Mouse (Mus musculus): ENCODE results near the gene Gnptab.

Gene Gnptab

DNA sequence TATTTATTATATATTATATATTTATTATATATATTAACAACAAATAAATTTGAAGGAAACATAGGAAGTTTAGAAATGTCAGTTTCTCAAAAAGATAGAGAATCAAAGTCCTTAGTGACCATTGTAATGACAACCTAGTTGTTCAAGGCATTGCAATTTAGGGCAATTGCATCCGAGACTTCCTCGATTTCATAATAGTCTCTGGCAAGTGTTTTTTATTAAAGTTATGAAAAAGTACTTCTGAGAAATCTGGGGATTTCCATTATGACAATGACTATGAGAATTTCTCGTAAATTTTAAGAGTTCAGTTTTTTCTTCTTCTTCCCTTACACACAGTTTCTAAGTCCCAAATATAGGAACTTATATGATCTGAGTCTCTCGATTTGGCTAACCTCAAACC lies 6.5 kb upstream of the Gnptab start:
- in situ Hi-C loops (cut with MboI; ENCODE audit: unreplicated experiment in 2 of 2): loop anchor here in 1 of 2 experiments (25.0 kb wide), 1 partner anchor 840 kb away; no protein-coding TSS in a partner anchor

DNA sequence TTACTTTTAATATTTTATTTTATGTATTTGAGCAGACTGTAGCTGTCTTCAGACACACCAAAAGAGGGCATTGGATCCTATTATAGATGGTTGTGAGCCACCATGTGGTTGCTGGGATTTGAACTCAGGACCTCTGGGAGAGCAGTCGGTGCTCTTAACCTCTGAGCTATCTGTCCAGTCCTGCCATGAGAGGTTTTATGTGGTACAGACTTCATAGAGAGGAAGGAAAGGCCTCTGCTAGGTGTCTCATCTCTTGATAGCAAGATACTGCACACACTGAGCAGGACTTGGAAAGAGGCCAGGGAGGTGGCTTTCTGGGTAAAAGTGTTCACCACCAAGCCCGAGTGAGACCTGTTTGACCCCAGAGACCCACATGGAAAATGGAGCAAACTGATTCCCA lies 6.0 kb upstream of the Gnptab start:
- in situ Hi-C loops (cut with MboI; ENCODE audit: unreplicated experiment in 2 of 2): loop anchor here in 1 of 2 experiments (25.0 kb wide), 1 partner anchor 839 kb away; no protein-coding TSS in a partner anchor

DNA sequence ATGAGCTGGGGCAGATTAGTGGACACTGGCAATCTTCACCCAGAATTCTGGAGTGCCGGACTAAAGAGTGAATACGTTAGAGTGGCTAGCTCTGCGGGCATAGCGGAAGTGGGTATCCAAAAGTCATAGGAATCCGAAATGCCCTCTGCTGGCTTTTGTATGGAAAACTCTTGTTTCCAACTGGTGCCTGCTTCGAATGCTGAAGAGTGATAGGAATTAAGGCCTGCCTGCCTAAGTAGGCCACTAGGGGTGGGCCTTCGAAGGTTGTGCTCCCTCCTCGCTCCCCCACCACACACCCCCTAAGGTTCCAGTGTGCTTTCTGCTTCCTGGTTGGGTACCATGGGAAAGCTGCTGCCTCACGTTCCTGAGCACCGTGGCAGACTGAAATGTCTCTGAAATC lies 3.9 kb upstream of the Gnptab start:
- in situ Hi-C loops (cut with MboI; ENCODE audit: unreplicated experiment in 2 of 2): loop anchor here (5.0 to 25.0 kb wide), 9 partner anchors 52 to 1262 kb away; no protein-coding TSS in a partner anchor

DNA sequence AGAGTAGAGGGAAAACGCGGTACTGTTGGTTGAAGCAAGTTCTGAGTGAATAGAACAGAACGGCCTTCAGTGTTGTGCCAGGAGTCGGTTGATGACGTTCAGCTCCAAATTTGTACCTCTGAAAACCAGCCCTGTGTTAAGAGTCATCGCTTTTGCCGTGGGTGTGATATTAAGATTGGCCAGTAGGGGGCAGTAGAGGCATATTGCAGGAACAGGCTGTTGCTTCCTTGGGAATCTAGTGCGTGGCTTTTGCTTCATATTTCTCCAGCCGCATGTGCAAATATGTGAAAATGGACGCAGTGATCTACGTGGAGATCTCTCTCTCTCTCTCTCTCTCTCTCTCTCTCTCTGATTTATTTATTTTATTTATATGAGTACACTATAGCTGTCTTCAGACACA lies 2.2 kb upstream of the Gnptab start:
- in situ Hi-C loops (cut with MboI; ENCODE audit: unreplicated experiment in 2 of 2): loop anchor here (5.0 to 25.0 kb wide), 8 partner anchors 51 to 1261 kb away; no protein-coding TSS in a partner anchor

DNA sequence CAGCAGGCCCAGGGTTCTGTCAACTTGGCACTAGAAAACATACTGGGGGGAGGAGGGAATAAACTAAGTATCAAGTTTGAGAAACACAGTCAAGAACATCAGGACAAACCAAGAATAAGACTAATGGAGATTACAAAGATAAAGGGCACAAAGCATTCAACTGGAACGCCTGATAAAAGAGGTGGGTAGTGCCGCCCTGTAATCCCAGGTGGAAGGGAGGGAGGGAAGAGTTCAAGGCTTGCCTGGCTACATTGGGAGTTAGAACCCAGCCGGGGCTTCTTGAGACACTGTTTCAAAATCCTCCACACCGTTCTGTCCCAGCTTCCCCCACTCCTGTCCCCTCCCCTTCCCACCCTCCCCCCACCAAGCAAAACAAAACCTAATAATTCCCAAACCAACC lies 1.3 kb upstream of the Gnptab start:
- in situ Hi-C loops (cut with MboI; ENCODE audit: unreplicated experiment in 2 of 2): loop anchor here (5.0 to 25.0 kb wide), 8 partner anchors 50 to 1260 kb away; no protein-coding TSS in a partner anchor

DNA sequence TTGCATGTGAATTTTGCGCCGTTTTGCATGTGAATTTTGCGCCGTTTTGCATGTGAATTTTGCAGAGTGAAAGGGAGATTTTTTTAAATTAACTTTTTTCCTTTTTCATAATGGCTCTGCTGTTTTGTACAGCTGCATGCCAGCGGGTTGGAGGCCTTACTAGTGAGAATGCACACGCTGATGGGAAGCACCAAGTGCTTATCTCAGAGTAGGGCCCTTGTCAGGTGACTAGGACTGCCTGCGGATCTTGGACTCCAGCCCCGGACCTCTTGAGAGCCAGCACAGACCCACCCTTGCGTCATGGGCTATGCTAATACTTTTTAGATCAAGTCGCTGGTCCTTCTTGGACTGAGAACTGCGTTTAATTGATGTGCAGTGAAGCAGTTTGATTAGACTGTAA lies 1.1 kb downstream of the Gnptab start:
- in situ Hi-C loops (cut with MboI; ENCODE audit: unreplicated experiment in 2 of 2): loop anchor here (5.0 to 25.0 kb wide), 5 partner anchors 47 to 1257 kb away; no protein-coding TSS in a partner anchor

DNA sequence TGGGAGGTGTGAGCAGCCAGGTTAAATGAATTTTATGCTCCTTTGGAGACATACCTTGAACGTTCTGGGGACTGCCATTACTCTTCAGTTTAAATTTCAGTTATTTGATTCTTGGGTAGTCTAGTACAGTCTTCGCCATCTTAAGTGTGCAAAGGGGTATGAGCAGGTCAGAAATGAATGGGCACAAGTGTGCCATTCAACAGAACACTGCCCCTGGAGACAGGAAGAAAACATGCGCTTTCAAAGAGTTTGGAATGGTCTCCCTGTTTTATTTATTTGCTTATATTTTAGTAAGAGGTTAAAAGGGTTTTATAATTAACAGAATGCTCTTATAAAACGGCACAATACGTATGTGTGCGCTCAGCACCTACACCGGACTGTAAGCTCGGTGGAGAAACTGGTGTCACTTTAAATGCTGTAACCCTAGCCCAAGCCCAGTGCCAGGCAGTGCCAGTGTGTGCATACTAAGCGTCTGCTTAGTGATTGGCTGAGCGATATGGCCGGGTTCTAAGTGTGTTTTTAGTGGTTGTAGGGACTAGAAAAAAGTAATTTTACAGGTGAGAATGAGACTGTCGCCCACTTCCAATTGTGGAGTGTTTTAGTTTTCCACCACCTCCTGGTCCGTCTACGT lies 1.6 kb downstream of the Gnptab start:
- in situ Hi-C loops (cut with MboI; ENCODE audit: unreplicated experiment in 2 of 2): loop anchor here (5.0 to 25.0 kb wide), 5 partner anchors 47 to 1257 kb away; no protein-coding TSS in a partner anchor

DNA sequence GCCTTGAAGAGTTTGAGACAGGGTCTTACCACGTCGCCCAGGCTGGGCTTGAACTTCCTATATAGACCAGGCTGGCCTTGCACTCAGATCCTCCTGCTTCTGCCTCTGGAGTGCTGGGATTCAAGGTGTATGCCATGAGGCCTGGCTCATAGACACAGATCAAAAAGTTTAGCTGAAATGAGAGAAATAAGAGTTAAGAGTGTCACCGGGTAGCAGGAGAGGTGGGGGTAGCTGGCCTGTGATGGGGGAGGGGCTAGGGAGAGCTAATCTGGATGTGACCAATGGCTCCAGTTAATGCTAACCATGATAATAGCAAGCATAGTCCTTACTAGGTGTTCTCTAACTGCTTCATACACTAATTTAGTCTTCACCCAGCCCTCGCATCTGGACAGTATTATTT lies 2.4 kb downstream of the Gnptab start:
- in situ Hi-C loops (cut with MboI; ENCODE audit: unreplicated experiment in 2 of 2): loop anchor here (5.0 to 25.0 kb wide), 5 partner anchors 46 to 1256 kb away; no protein-coding TSS in a partner anchor

DNA sequence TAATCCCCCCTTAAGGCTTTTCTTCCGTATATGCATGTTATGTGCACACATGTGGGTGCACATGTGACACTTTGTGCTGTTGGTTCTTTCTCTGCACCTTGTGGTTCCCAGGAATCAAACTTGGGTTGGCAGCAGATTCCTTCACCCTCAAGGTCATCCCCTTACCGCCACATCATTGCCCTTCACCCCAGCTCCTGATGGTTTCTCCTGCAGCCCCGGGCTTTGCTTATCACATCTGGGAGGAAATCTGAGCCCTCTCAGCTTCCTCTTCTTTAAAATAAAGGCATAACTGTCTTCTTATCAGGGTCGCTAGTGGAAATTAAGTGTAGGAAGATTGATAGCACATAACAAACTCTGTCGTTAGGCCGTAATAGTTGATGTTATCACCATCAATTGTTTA lies 3.1 kb downstream of the Gnptab start:
- in situ Hi-C loops (cut with MboI; ENCODE audit: unreplicated experiment in 2 of 2): loop anchor here (5.0 to 25.0 kb wide), 5 partner anchors 45 to 1255 kb away; no protein-coding TSS in a partner anchor

DNA sequence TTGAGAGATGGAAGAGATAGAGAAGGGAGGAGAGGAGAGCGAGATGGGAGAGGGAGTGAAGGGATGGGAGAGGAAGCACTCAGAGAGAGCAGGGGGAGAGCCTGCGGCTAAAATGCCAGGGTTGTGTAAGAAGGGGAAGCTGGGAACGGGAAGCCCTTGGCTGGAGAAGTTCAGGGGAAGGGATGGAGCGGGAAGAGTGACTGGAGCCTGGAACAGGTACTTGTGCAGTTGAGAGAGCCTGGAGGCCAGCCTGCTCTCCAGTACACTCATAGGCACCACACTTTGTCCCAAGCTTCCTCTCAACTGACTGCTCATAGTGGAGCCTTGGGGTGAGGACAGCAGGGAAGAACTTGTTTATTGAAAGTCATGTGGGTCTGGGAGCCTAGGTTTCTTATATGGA lies 4.5 kb downstream of the Gnptab start:
- in situ Hi-C loops (cut with MboI; ENCODE audit: unreplicated experiment in 2 of 2): loop anchor here (5.0 to 25.0 kb wide), 5 partner anchors 44 to 1254 kb away; no protein-coding TSS in a partner anchor

DNA sequence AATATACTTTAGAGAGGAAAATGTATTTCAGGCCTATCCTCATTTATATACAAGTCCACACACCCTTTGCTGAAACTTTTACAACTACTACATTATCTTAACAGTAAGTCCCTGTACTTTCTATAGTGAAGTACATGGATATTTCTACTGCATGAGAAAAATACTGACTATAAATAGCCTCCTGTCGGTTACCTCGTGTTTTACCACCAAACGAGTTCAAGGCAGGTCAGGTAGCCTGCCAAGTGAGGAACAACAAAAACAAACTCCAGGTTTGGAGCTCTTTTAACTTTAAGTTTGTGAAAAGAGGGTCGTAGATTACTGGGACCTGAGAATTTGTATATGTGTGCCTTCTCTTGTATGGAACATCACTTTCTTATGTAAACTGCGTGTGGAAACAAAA lies 5.1 kb downstream of the Gnptab start:
- in situ Hi-C loops (cut with MboI; ENCODE audit: unreplicated experiment in 2 of 2): loop anchor here (5.0 to 25.0 kb wide), 5 partner anchors 43 to 1253 kb away; no protein-coding TSS in a partner anchor

DNA sequence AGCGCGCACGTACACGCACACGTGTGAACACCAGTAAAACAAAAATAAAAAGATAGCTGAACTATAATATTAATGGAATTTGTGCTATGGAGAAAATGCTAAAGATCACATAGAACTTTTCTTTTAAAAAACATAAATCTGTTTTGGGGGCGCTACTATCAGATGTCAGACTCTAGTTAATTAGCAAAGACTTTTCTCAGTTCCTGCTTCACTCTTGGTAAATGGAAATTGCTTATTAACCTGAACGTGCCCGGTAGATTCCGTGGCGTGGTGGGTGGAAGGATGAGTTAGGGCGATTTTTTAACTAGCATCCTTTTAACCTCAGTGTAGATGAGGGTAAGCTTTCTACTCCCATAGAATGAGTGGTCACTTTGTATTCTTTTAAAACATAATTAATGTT lies 6.4 kb downstream of the Gnptab start:
- in situ Hi-C loops (cut with MboI; ENCODE audit: unreplicated experiment in 2 of 2): loop anchor here (25.0 kb wide), 3 partner anchors 423 to 1252 kb away; no protein-coding TSS in a partner anchor

DNA sequence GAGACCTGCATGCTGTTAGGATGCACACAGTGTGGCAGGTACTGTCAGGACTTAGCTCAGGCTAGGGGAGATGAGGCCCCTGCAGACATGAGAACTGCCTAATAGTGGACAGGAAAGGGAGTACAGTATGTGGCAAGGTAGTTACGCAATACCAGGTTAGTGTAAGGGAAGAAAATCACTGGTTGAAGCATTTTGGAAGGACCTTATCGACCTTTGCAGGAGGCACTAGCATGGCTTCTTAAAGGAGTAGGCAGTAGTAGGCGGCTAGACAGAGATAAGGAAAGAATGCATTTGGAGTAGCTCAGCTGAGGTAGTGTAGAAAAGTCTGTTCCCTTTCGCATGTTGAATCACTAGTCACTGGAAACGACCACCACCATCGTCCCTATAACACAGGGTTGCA lies 6.8 kb downstream of the Gnptab start:
- in situ Hi-C loops (cut with MboI; ENCODE audit: unreplicated experiment in 2 of 2): loop anchor here (25.0 kb wide), 3 partner anchors 423 to 1252 kb away; no protein-coding TSS in a partner anchor

DNA sequence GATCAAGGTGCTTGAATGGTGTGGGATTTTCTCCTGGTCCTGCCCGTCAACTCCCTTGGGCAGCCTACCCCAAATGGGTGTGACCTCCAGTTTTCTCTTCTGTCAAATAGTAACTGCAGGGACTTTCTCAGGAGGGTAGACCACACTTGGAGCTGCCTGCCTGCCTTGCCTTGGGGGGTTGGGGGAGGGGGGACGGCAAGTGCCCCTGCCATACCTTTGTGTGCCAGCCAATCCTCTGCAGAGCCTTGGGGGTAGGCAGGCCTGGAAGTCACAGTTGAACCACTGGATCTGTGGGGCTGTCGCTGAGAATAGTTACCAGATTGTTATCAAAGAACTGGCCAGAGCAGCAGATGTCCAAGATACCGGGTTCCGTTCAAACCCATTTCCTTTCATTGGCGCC lies 7.3 kb downstream of the Gnptab start:
- in situ Hi-C loops (cut with MboI; ENCODE audit: unreplicated experiment in 2 of 2): loop anchor here (25.0 kb wide), 3 partner anchors 424 to 1251 kb away; no protein-coding TSS in a partner anchor

DNA sequence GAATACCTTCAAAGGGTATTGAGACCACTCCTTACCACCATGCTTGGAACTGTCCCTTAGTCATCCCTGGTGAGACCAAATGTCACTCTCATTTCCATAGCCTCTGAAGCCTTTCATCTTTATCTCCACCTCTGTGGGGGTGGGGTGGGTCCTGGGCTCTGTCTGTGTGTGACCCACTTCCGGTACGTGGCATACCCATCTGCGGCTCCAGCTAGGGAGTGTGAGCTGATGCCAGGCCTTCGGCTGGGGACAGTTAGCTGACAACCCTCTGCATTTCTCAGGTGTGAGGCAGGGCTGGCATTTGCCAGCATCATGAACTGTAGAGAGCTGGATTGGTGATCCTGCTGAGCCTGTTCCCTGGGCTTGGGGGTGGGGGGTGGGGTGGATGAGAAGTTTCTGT lies 10.6 kb downstream of the Gnptab start:
- in situ Hi-C loops (cut with MboI; ENCODE audit: unreplicated experiment in 2 of 2): loop anchor here (25.0 kb wide), 3 partner anchors 427 to 1248 kb away; no protein-coding TSS in a partner anchor

DNA sequence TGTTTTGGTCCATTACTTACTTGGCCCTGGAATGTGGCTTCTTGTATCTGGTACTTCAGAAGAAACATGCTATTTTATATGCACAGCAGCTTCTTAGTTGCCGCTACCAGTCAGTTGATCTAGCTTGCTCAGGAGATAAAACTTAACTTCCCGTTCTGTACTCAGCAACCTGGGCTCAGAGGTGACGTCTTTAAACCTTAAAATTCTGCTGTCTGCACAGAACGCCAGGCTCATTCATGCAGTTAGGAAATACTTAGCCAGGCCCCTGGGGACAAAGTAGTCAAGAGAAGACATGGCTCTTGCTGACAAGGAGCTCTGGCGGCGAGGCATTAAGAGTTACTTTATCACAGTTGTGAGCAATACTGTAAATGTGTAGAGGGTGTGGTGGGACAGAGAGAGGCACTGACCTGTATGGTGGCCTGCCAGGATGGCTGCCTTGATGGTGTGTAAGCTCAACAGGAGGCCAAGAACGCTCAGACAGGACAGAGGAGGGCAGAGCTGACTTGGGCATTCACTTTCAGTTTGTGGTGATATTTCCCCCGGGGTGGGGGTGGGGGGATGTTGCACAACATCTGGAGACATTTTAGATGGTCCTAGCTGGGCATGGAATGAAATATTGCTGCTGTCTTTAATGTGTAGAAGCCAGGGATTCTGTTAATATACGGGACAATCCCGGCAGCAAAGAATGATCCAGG lies 11.3 kb downstream of the Gnptab start:
- in situ Hi-C loops (cut with MboI; ENCODE audit: unreplicated experiment in 2 of 2): loop anchor here (25.0 kb wide), 3 partner anchors 428 to 1247 kb away; no protein-coding TSS in a partner anchor

DNA sequence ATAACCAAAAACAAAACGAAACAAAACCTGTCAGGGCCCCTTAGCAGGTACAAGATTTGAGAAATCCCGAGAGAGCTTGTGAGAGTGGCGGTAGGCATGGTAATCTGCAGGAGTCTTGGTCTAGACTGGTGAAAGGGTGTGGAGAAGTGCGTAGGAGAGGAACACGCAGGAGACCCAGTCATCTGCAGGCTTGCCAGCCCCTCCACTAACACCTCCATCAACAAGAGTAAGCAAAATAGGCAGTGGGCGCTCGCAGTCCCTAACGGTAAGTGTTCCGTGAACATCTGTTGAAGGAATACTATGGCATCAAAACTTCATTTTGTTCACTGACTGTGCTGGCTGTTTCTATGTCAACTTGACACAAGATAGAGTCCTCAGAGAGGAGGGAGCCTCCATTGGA lies 12.6 kb downstream of the Gnptab start:
- in situ Hi-C loops (cut with MboI; ENCODE audit: unreplicated experiment in 2 of 2): loop anchor here (25.0 kb wide), 3 partner anchors 429 to 1246 kb away; no protein-coding TSS in a partner anchor

DNA sequence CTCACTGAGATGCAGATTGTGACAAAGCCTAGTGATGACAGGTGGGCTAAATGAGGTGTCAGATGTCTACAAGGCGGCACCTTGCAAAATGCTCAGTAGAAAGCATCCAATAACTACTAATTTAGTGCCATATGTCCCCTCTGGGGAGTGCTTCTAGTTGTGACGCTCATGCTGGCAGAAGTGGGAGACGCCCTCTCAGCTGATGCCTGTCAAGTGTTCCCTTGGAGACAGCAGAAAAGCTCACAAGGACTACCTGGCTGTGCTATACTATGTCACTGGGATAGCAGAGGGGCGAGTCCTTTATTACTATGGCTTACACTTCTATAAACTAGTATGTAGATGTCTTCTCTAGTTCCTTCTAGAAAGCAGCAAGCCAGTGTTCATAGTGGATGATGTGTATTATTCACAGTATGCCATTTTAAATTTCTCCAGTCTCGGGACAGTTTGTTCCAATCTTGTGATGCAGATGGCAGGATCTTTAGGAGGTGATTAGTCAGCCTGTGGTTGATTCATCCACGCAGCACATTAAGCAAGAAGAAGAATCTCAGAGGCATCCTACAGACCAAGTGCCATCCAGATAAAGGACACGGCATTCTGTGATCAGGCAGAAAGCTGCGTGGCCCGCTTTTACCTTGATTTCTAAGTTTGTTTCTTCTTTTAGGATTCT lies 13.4 kb downstream of the Gnptab start:
- in situ Hi-C loops (cut with MboI; ENCODE audit: unreplicated experiment in 2 of 2): loop anchor here (25.0 kb wide), 3 partner anchors 430 to 1245 kb away; no protein-coding TSS in a partner anchor

DNA sequence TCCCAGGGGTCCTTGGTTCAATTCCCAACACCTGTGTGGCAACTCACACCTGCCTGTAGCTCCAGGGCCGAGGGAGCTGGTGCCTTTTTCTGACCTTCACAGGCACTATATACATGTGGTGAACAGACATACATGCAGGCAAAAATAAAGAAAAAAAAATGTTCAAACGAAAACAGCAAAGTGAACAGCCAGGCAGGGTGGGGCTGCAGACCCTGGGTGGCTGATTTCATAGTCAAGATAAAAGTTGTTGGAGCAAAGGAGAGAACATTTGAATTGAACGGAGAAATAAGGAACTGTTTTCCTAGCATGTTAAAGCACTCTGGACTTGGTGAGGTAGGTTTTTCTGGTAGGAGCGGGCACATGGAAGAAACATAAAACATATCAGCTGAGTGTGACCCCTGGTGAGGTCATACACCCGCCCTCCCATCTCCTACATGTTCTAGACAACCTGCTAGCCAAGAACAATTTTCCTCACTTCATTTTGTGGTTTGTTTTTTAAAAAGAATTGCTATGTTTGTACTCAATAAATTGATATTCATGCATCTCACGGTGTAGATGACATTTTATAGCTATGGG lies 19.8 kb downstream of the Gnptab start:
- in situ Hi-C loops (cut with MboI; ENCODE audit: unreplicated experiment in 2 of 2): loop anchor here (25.0 kb wide), 3 partner anchors 436 to 1239 kb away; no protein-coding TSS in a partner anchor

DNA sequence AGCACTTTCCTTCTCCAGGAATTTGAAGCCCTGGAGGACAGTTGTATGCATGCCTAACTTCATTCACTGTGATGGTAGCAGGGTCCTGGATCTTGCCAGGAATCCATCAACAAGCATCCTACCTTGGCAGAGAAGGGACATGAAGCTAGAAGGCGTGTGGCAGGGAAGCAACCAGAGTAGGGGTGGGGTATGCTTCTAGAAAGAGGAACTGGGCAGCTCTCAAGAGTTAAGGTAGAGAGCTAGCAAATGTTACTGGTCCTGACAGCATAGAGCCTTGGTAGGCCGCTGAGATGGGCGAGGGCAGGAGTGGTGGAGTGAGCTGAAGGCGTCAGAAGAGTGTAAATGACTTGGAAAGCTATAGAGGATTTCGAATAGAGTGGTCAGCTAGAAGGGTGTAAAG lies 20.3 kb downstream of the Gnptab start:
- in situ Hi-C loops (cut with MboI; ENCODE audit: unreplicated experiment in 2 of 2): loop anchor here (25.0 kb wide), 3 partner anchors 437 to 1238 kb away; no protein-coding TSS in a partner anchor
